Mouse (Mus musculus) hindbrain, embryonic 16.5 days (tissue): ENCODE results near the gene Mocs1. TPM values are rescaled to one million over a fixed set of nuclear protein-coding genes. Genes with fewer than 3 reads are reported as not detected.

ENCODE experiments used
- ATAC-seq: fragments of 200-750 bp; cut with Nextera tagmentation; 2 replicates; pipeline ENCODE4 v1.8.0; 2017; ENCODE audit warnings: moderate TSS enrichment, moderate library complexity
- H3K27ac ChIP-seq: fragments of 300-500 bp; sonication (generic); 2 replicates; pipeline ENCODE4 v1.5.1; 2014; ENCODE audit warnings: low read depth, mild to moderate bottlenecking, control low read depth, low read length, moderate library complexity
- H3K27me3 ChIP-seq: fragments of 300-500 bp; sonication (generic); replicated peaks from 2 replicates; pipeline ENCODE4 v1.6.1; 2014; ENCODE audit warnings: low read length; ENCODE audit not compliant: control insufficient read depth, insufficient read depth
- H3K36me3 ChIP-seq: fragments of 300-500 bp; sonication (generic); 2 replicates; pipeline ENCODE4 v1.6.1; 2014; ENCODE audit warnings: mild to moderate bottlenecking, low read length, moderate library complexity, mixed read lengths; ENCODE audit not compliant: control insufficient read depth, insufficient read depth
- H3K4me1 ChIP-seq: fragments of 300-500 bp; sonication (generic); 2 replicates; pipeline ENCODE4 v1.6.1; 2014; ENCODE audit warnings: low read depth, low read length; ENCODE audit not compliant: control insufficient read depth, insufficient read depth
- H3K4me2 ChIP-seq: fragments of 300-500 bp; sonication (generic); 2 replicates; pipeline ENCODE4 v1.6.1; 2014; ENCODE audit warnings: mild to moderate bottlenecking, low read length, control low read depth, moderate library complexity
- H3K4me3 ChIP-seq: fragments of 300-500 bp; sonication (generic); 2 replicates; pipeline ENCODE4 v1.5.1; 2014; ENCODE audit warnings: mild to moderate bottlenecking, low read length, control low read depth, moderate library complexity
- H3K9ac ChIP-seq: fragments of 300-500 bp; sonication (generic); 2 replicates; pipeline ENCODE4 v1.6.1; 2014; ENCODE audit warnings: low read depth, mild to moderate bottlenecking, control low read depth, low read length, moderate library complexity
- H3K9me3 ChIP-seq: fragments of 300-500 bp; sonication (generic); 2 replicates; pipeline ENCODE4 v1.6.1; 2014; ENCODE audit warnings: mild to moderate bottlenecking, low read length, moderate library complexity; ENCODE audit not compliant: control insufficient read depth
- WGBS: fragments of 180-500 bp; shearing (Covaris S2); extraction: QIAGEN DNeasy Blood & Tissue Kit; methylation state at CpG from one replicate; pipeline ENCODE4 v1.1.7; 2014; 5-methylcytosine and 5-hydroxymethylcytosine counted together
- polyA plus RNA-seq: library from polyadenylated mRNA; unstranded; fragments of >200 nt; fragmentation: Nextera tagmentation; extraction: Ambion mirVana; gene quantifications from 2 replicates; pipeline ENCODE4 v1.2.1, GENCODE M21; 2015

Mocs1 gene
- polyA plus RNA-seq, 1 experiment from 2014 or later, result 4.5 TPM

DNA sequence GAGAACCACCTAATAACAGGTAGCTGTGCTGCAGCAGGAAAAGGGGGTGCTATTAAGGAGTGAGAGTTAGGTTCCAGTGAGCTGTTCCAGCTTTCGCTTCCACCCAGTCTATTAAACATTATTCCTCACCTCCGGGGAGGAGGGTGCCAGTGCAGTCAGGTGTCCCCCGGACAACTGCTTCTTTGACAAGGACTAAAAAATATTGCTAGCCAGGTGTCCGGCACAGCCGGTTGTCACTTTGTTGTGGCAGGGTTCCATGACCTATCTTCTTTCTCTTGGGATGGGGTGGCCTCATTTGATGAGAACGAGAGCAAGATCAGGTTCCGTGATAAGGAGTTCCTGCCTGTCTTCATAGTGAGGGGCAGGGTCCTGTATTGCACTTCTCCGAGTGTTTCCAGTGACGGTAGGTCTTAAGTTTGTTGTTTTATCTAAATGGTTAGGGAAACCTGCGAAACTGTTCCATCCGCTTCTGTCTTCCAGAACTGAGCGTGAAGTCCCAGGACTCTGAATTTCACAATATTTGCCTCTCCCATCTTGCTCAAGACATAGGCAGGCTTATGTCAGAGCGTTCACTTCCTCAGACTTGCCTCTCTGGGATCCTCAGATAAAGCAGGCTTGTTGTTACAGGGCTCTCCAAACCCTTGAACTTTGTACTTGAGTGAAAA lies 721 bp downstream of the Mocs1 start:
- no peak for ATAC-seq
- Histone ChIP-seq H3K27me3 (no peaks in the 10 kb centered on the region), H3K4me1 (peaks cover 14% of the 10 kb centered on the region), H3K36me3 (0 out of 2 replicates have a peak, but pooled peaks cover 2% of the 10 kb centered on the region), H3K4me2 (peak overlapping the region; percentile 76), H3K27ac (no peak overlapping the region), H3K9me3 (no peaks in the 10 kb centered on the region), H3K9ac (peak overlapping the region; percentile 93), H3K4me3 (peak overlapping the region; percentile 88)
- WGBS, result 63% methylated on average over 13 of the region's 13 CpGs

DNA sequence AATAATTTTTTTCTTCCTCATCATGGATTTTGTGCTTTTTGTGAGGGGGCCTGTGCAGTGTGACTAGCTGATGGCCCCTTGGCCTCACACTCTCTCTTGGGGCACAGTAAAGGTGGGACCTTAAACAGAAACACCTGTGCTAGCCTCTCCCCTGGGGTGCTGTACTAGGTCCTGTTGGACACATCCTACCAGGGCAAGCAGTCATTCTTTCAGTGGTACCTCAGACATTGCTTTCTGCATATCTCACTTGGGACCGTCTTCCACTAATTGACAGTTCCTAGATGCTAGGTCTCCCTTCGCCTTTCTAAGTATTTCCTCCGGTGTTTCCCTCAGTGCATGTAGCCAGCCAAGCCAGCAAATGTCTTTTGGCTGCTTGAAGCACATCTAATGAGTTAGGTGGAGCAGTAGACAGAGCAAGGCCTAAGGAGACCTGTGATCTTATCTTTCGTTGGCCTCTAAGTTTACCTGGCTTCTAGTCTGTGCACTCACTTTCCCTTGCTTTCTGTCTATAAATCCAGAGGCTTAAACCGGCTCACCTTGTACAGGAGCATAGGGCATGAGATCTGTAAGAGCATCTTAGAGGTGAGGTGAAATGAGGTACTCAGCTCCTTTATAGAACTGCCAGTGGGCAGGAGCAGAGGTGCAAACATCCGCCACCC lies 1.4 kb downstream of the Mocs1 start:
- H3K36me3 ChIP-seq, result 0 out of 2 replicates have a peak, but pooled peaks cover 2% of the 10 kb centered on the region
- no peak overlapping the region for H3K4me3 ChIP-seq
- H3K9me3 ChIP-seq, result no peaks in the 10 kb centered on the region
- no peak for ATAC-seq
- WGBS, result 96% methylated on average over 6 of the region's 6 CpGs
- H3K4me2 ChIP-seq, result peak overlapping the region; percentile 76
- H3K4me1 ChIP-seq, result peaks cover 14% of the 10 kb centered on the region
- H3K9ac ChIP-seq, result no peak overlapping the region; the same call in none of the 2 replicates
- H3K27me3 ChIP-seq, result no peaks in the 10 kb centered on the region
- H3K27ac ChIP-seq, result no peak overlapping the region

GRCm38 (mm10) chr17:49430136-49430535 lies 2.0 kb downstream of the Mocs1 start:
- Histone ChIP-seq H3K4me3 (no peak overlapping the region), H3K4me2 (no peak overlapping the region)
- WGBS, result 74% methylated on average over 6 of the region's 6 CpGs

DNA sequence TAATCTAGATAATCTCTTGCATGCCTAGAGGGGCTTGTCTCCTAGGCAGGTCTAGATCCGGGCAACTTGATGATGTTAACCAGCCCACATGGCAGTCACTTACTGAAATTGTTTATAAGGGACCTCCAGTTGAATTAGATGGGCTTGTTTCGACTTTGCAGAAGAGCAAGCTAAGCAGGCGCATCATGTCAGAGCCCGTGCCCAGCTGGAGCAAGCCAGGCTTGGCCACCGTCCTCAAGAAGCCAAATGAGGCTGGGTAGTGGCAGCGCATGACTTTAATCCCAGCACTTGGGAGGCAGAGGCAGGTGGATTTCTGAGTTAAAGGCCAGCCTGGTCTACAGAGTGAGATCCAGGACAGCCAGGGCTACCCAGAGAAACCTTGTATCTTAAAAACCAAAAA lies 3.0 kb downstream of the Mocs1 start:
- no peak overlapping the region for H3K27ac ChIP-seq
- no peak overlapping the region for H3K4me2 ChIP-seq
- no peaks in the 10 kb centered on the region for H3K27me3 ChIP-seq
- H3K4me1 ChIP-seq, result peaks cover 14% of the 10 kb centered on the region
- H3K36me3 ChIP-seq, result peaks cover 14% of the 10 kb centered on the region
- no peaks in the 10 kb centered on the region for H3K9me3 ChIP-seq
- H3K4me3 ChIP-seq, result no peak overlapping the region
- ATAC-seq, result no peak
- 95% methylated on average over 6 of the region's 6 CpGs for WGBS
- H3K9ac ChIP-seq, result no peak overlapping the region

More at GRCm38 (mm10) chr17:49430136-49430535, 2.0 kb downstream of the Mocs1 start:
- H3K27me3 ChIP-seq, result no peaks in the 10 kb centered on the region
- no peak for ATAC-seq
- H3K4me1 ChIP-seq, result peaks cover 14% of the 10 kb centered on the region
- no peak overlapping the region for H3K27ac ChIP-seq
- no peaks in the 10 kb centered on the region for H3K9me3 ChIP-seq
- no peak overlapping the region; the same call in 1 of the 2 replicates for H3K9ac ChIP-seq
- peaks cover 6% of the 10 kb centered on the region for H3K36me3 ChIP-seq

DNA sequence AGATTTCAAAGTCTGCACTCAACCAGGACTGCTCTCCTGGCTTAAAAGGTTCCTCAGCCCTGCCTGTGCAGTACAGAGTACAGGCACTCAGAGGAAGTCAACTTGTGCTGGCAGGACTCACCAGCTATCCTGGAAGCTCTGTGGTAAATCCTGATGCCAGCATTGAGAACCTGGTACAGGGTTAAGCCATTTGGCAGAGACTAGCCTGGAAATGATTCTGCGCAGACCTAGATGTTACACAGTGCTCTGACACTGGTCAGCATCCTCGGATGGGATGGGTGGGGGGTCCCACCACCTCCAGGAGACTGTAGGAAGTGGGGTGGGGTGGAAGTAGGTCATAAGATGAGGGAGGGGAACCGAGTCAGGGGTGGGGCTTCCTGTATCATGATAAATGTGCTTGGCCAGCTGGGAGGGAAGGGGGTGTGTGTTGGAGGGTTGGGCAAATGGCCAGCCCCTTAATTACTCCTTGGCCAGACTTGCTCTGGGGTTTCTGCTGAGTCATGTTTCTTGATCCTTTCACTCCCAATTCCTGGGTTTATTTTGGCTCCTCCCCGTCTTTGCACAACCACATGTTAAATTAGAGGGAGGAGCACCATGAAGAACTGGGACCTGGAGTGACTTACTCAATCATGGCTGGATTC lies 4.0 kb downstream of the Mocs1 start:
- H3K27ac ChIP-seq, result no peak overlapping the region
- peaks cover 14% of the 10 kb centered on the region for H3K4me1 ChIP-seq
- no peak overlapping the region for H3K4me2 ChIP-seq
- peaks cover 14% of the 10 kb centered on the region for H3K36me3 ChIP-seq
- WGBS, result 69% methylated on average over 4 of the region's 4 CpGs
- no peak overlapping the region for H3K4me3 ChIP-seq
- no peaks in the 10 kb centered on the region for H3K27me3 ChIP-seq
- no peaks in the 10 kb centered on the region for H3K9me3 ChIP-seq
- no peak for ATAC-seq
- H3K9ac ChIP-seq, result no peak overlapping the region

- Histone ChIP-seq H3K4me2 (no peak overlapping the region), H3K9me3 (no peaks in the 10 kb centered on the region), H3K36me3 (peaks cover 14% of the 10 kb centered on the region), H3K4me1 (peaks cover 14% of the 10 kb centered on the region), H3K4me3 (no peak overlapping the region), H3K27ac (no peak overlapping the region), H3K9ac (no peak overlapping the region), H3K27me3 (no peaks in the 10 kb centered on the region)
- ATAC-seq, result no peak
- WGBS, result 94% methylated on average over 6 of the region's 6 CpGs
Observed at GRCm38 (mm10) chr17:49433071-49433470, 4.9 kb downstream of the Mocs1 start.

- Histone ChIP-seq H3K36me3 (peaks cover 14% of the 10 kb centered on the region), H3K9me3 (no peaks in the 10 kb centered on the region), H3K27me3 (no peaks in the 10 kb centered on the region), H3K9ac (no peak overlapping the region), H3K4me2 (no peak overlapping the region), H3K4me3 (no peak overlapping the region), H3K4me1 (peaks cover 8% of the 10 kb centered on the region), H3K27ac (no peak overlapping the region)
- WGBS, result 71% methylated on average over 6 of the region's 6 CpGs
- no peak for ATAC-seq
Observed at GRCm38 (mm10) chr17:49434236-49434635, 6.1 kb downstream of the Mocs1 start.

- no peaks in the 10 kb centered on the region for H3K9me3 ChIP-seq
- ATAC-seq, result no peak
- no peak overlapping the region for H3K27ac ChIP-seq
- H3K4me3 ChIP-seq, result no peak overlapping the region
- no peaks in the 10 kb centered on the region for H3K27me3 ChIP-seq
- 93% methylated on average over 10 of the region's 10 CpGs for WGBS
- no peak overlapping the region for H3K4me2 ChIP-seq
- H3K36me3 ChIP-seq, result peaks cover 14% of the 10 kb centered on the region
- peaks cover 1% of the 10 kb centered on the region; the same call in 1 of the 2 replicates for H3K4me1 ChIP-seq
- H3K9ac ChIP-seq, result no peak overlapping the region
Observed at GRCm38 (mm10) chr17:49435081-49435480, 6.9 kb downstream of the Mocs1 start.

DNA sequence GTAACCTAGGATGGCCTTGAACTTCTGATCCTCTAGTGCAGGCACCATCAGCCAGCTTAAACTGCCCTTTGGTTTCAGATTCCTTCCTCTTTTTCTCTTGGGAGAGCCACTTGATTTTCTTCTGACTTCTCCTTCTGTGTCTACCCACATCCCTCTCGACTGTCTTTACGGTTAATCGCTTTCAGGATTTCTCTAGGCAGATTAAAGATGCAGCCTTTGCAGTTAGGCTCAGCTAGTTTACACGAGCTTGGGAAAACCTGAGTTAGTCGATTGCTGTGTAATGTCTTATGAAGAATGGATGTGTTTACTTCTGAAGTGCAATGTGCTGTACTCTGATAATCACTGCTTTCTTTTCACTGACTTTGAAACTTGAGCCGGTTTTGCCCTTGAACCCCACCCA lies 8.5 kb downstream of the Mocs1 start:
- H3K4me3 ChIP-seq, result no peak overlapping the region
- H3K9ac ChIP-seq, result no peak overlapping the region
- WGBS, result 82% methylated on average over 6 of the region's 6 CpGs
- H3K27me3 ChIP-seq, result no peaks in the 10 kb centered on the region
- no peak for ATAC-seq
- H3K27ac ChIP-seq, result no peak overlapping the region
- no peaks in the 10 kb centered on the region for H3K4me1 ChIP-seq
- H3K4me2 ChIP-seq, result no peak overlapping the region
- peaks cover 14% of the 10 kb centered on the region for H3K36me3 ChIP-seq
- H3K9me3 ChIP-seq, result no peaks in the 10 kb centered on the region
